Mouse (Mus musculus) naive thymus-derived CD4-positive, alpha-beta T cell, adult 2 months (primary cell): Measurements from ENCODE around the gene Vsig10.

ENCODE experiments used
- DNase-seq: peaks from one replicate; pipeline ENCODE4 v3.0.0-alpha.2; 2011; ENCODE audit warnings: low read depth

Vsig10 gene

DNA sequence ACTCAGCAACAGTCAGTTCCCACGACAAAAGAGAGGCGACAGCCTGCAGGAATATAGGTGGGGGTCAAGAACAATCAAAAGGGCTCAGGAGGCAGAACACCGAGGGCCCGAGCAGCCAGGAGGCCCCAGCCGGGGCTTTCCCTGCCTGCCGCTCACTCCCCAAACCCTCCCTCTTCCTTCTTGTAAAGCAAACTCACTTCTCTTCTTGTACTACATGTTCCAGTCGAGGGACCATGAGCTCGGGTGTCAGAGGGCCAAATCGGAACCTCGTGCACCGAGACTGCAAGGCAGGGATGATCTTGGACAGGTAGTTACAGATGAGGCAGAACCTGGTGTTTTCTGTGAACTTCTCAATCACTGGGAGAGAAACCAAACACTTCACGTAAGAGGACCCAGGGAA, 64.3 kb downstream of the Vsig10 start:
- DNase-seq = no peak

DNA sequence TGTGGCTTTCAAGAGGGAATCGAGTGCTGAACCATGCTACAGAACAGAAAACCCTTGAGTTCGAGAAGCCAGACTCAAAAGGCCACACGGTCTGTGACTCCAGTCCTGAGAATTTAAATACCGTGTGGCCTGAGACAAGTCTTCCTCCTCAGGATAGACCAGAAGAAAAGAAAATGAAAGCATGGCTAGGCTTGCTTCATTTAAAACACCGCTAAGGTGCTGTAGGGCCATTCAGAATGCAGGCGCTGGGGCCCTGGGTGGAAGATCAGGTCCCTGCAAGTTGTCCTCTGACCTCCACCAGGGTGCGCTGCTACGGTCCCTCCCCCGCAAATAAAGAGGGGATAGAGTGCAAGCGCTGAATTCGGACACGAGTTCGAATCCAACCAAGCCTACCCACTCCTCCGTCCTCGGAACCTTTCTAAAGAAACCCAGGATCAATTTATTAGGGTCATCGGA, 69.4 kb downstream of the Vsig10 start:
- peak; percentile 77 for DNase-seq

DNA sequence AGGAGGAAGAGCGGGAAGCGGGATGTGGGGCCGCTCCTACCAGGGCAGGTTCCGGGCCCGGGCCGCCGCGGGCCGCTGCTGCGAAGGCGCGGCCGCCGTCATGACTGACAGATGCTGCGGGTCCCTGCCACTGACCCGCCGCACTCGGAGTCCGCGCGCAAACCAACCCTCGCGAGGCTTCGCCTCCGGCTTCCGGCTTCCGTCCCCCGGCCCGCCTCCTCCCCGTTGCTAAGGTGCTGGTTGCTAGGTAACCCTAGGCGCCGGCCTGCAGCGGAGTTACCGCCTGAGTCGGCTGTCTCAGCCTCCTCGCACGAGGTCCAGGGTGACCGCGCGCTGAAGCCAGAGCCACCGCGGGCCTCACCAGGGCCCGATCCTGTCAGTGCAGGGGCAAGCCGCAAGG, 70.0 kb downstream of the Vsig10 start, which contains the start of gene Rfc5:
Rfc5 (minus strand) TSS at position 171 of the 400 bp plus-strand sequence.
- DNase-seq = peak; percentile 94

DNA sequence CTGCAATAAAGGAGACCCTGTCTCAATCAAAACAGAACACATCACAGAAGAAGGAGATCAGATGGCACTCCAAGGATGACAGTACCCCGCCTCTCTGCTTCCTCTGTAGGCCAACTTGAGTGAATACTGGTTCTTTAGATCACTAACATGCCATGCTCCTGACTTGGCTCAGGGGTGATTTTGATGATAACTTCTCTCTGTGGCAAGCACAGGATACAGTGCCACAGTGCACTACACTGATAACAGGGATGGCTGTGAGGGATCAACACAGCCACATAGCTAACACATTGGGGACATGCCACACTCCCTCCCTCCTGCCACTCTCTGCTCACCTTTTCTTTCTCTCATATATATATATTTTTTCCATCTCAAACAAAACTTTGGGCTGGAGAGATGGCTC, 72.0 kb downstream of the Vsig10 start:
- no peak for DNase-seq

DNA sequence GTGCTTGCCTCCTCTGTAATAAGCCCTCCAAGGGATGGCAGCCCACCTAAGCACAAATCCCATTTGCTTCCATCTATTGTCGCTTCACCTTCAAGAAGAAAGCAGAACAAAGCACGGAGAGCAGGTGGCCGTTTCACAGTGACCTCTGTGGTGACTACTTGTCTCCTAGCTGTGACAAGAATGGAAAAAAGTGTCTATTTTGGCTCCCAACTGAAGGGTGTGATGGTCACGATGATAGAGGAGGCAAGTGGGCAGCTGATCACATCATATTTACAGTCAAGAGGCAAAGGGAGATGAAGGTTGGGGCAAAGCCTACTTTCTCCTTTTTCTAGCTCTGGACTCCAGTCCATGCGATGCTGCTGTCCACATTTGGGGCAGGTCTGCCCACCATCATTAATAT, 77.0 kb downstream of the Vsig10 start:
- no peak for DNase-seq

DNA sequence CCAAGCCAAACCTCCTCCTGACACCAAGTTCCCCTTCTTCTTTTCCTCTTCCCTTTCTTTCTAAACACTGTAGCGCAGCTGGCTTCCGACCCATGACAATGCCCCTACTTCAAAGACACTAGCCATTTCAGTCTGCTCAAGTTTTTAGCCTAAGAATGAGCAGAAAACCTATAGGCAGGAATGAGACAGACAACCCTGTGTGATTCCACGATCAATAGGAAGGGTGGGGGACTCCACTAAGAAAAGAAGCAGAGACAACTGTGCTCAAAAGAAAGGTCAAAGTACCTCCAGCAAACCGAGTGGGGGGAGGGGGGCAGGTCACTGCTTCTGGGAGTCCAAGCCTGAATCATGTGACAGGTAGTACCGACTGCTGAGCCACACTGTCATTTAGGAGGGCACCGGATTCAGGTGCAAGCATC, 77.7 kb downstream of the Vsig10 start:
- no peak for DNase-seq

DNA sequence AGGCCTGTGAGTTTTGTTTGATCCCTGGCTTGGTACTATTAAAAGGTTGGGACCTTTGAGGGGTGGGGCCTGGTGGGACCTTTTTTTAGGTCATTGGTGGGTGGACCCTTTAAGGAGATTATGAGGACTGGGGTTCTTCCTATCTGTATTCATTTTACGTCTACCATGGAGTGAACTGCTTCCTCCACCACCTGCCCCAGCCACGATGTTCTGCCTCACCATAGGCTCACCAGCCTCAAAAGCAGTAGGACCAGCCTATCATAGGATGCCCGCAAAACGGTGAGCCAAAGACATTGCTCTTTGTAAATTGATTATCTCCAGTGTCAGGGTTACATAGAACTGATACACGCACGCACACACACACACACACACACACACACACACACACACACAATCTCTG, 78.5 kb downstream of the Vsig10 start:
- DNase-seq = no peak

DNA sequence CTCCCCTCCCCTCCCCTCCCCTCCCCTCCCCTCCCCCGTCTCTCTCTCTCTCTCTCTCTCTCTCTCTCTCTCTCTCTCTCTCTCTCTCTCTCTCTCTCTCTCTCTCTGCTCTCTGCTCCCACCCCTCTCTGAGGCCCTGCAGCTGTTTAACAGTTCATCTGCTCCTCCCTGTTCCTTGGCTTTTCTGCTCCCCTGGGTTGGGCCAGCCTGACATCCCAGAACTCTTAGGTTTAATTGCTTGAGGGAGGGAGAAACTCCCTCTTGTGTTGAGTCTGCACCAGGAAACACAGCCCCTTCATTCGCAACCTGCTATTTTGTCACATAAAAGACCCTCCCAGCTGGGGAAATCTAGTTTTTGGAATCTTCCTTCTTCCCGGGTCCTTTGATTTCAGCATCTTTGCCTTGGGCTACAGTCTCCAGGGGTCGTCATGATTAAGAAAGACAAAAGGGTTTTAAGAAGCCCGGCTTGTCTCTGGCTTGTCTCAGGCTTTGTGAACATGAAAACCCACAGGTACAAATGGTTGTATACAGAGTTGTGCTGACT, 79.2 kb downstream of the Vsig10 start:
- no peak for DNase-seq

DNA sequence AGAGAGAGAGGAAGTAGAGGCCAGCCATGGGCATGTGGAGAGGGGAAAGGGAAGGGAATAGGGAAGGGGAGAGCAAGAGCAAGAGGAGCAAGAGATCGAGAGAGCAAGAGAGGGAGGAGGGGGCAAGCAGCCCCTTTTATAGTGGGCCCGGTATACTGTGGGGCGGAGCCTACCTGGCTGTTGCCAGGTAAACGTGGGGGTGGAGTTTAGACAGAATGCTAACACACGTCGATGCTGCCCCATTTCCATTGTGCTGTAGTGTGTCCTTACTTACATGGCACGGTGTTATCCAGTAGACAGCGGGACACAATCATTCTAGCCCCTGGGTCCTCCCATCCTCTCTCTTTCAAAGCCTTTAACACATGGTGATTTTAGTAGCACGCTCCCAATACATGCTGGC, 80.4 kb downstream of the Vsig10 start:
- DNase-seq = no peak

DNA sequence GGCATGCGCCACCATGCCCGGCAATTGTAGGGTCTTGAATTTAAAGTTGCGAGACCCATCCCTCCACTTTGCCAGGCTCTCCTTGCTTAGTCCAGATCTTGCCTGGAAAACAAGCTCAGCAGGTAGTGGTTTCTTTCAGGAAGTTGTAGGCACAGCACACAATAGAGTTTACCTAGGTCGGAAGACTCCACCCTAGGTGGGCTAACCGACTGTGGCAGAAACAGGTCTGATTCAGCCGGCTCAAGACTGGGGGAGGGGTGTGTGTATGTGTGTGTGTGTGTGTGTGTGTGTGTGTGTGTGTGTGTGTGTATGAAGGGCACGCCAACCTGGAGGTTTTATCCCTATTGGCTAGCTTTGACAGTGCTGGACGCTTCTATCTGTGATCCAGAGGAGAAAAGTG, 84.7 kb downstream of the Vsig10 start:
- no peak for DNase-seq
